Mouse (Mus musculus) liver, postnatal 0 days (tissue): Measurements from ENCODE around the gene Arid3b.

Source experiments
- CTCF ChIP-seq: sonication (generic); IDR thresholded peaks from 2 replicates; pipeline ENCODE4 v1.5.1; 2016; ENCODE audit warnings: antibody characterized with exemption, low read depth
- EP300 ChIP-seq: IDR thresholded peaks from 2 replicates; pipeline ENCODE4 v1.6.1; 2016; ENCODE audit warnings: antibody characterized with exemption, low read depth, mild to moderate bottlenecking

DNA sequence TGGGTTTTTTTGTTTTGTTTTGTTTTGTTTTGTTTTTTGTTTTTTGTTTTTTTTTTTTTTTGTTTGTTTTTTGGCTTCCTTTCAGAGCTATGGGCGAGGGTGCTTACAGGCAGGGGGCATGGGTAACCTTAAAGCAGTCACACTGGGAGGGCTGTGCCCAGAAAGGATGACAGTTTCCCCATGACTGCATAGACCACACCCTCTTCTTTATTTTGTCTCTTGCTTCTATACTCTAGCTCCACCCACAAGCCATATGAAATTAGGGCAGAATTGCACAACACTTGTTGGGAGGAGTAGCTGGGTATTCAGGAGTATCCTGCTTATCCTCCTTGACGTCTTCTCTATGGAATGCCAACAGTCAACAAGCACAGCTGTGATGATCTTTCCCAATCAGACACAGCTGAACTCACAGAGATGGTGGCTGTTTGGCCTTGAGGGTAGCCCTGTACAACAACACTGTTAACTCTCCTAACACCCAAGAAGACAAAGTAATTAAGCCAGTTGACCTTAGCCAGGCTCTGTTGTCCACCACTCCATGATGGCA, 33.8 kb upstream of the Arid3b start:
- no peak for TF ChIP-seq CTCF
- TF ChIP-seq EP300, result no peak
